Mouse (Mus musculus) hindbrain, embryonic 14.5 days (tissue): ENCODE data around the gene Rasgrp3. TPM values are rescaled to one million over a fixed set of nuclear protein-coding genes. Genes with fewer than 3 reads are reported as not detected.

Source experiments
- ATAC-seq: fragments of 200-750 bp; cut with Nextera tagmentation; 2 replicates; pipeline ENCODE4 v1.8.0; 2017; ENCODE audit warnings: moderate number of reproducible peaks, mild to moderate bottlenecking, moderate TSS enrichment, moderate library complexity; ENCODE audit not compliant: low FRiP score
- DNase-seq: peaks from one replicate; pipeline ENCODE4 v3.0.0-alpha.2; 2015; ENCODE audit warnings: low spot score
- H3K27ac ChIP-seq: fragments of 300-500 bp; sonication (generic); 2 replicates; pipeline ENCODE4 v1.5.1; 2014; ENCODE audit warnings: mild to moderate bottlenecking, moderate library complexity
- H3K27me3 ChIP-seq: fragments of 300-500 bp; sonication (generic); 2 replicates; pipeline ENCODE4 v1.6.1; 2014; ENCODE audit warnings: mild to moderate bottlenecking, low read length, mixed read lengths; ENCODE audit not compliant: control insufficient read depth, insufficient read depth
- H3K36me3 ChIP-seq: fragments of 300-500 bp; sonication (generic); replicated peaks from 2 replicates; pipeline ENCODE4 v1.6.1; 2014; ENCODE audit not compliant: control insufficient read depth, insufficient read depth
- H3K4me1 ChIP-seq: fragments of 300-500 bp; sonication (generic); replicated peaks from 2 replicates; pipeline ENCODE4 v1.6.1; 2014; ENCODE audit warnings: antibody characterized with exemption, low read length, mixed read lengths; ENCODE audit not compliant: control insufficient read depth, insufficient read depth
- H3K4me2 ChIP-seq: fragments of 300-500 bp; sonication (generic); replicated peaks from 2 replicates; pipeline ENCODE4 v1.6.1; 2014; ENCODE audit warnings: mild to moderate bottlenecking, moderate library complexity
- H3K4me3 ChIP-seq: fragments of 300-500 bp; sonication (generic); replicated peaks from 2 replicates; pipeline ENCODE4 v1.5.1; 2014; ENCODE audit warnings: mild to moderate bottlenecking, low read length
- H3K9ac ChIP-seq: fragments of 300-500 bp; sonication (generic); 2 replicates; pipeline ENCODE4 v1.6.1; 2014
- H3K9me3 ChIP-seq: fragments of 300-500 bp; sonication (generic); 2 replicates; pipeline ENCODE4 v1.6.1; 2016; ENCODE audit warnings: low read length; ENCODE audit not compliant: control insufficient read depth
- WGBS: fragments of 180-500 bp; shearing (Covaris S2); extraction: QIAGEN DNeasy Blood & Tissue Kit; methylation state at CpG from one replicate; pipeline ENCODE4 v1.1.7; 2014; 5-methylcytosine and 5-hydroxymethylcytosine counted together
- polyA plus RNA-seq: library from polyadenylated mRNA; unstranded; fragments of >200 nt; fragmentation: Nextera tagmentation; extraction: Ambion mirVana; gene quantifications from 2 replicates; pipeline ENCODE4 v1.2.1, GENCODE M21; 2014

The Rasgrp3 gene
- polyA plus RNA-seq, 1 experiment from 2014 or later, result 8.6 TPM

DNA sequence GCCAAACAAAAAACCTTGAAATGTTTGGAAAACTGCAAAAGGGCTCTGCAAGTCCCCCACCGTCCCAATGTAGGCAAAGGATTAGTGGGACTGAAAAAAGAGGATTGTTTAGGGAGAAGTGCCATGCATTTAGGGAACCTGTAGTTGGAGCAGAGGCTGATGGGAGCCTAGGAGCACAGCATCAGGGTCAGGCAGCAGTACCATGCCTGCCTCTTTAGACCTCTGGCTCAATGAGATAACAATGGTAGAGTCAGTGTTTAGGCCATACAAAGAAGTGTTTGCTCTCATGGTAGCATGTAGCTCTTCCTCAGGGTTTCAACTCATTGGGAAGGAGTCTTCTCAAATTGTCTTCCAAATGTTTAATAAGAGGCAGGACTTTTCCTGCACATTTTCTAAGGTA is 40.3 kb downstream of the Rasgrp3 start:
- Histone ChIP-seq H3K36me3 (no peaks in the 10 kb centered on the region), H3K9ac (no peak overlapping the region), H3K9me3 (no peaks in the 10 kb centered on the region), H3K4me3 (no peak overlapping the region), H3K27ac (no peak overlapping the region), H3K4me2 (no peak overlapping the region), H3K27me3 (no peaks in the 10 kb centered on the region), H3K4me1 (peaks cover 13% of the 10 kb centered on the region; the same call in 1 of the 2 replicates)
- no peak for ATAC-seq
- 75% methylated on average over 1 of the region's 1 CpGs for WGBS
- DNase-seq, result no peak

DNA sequence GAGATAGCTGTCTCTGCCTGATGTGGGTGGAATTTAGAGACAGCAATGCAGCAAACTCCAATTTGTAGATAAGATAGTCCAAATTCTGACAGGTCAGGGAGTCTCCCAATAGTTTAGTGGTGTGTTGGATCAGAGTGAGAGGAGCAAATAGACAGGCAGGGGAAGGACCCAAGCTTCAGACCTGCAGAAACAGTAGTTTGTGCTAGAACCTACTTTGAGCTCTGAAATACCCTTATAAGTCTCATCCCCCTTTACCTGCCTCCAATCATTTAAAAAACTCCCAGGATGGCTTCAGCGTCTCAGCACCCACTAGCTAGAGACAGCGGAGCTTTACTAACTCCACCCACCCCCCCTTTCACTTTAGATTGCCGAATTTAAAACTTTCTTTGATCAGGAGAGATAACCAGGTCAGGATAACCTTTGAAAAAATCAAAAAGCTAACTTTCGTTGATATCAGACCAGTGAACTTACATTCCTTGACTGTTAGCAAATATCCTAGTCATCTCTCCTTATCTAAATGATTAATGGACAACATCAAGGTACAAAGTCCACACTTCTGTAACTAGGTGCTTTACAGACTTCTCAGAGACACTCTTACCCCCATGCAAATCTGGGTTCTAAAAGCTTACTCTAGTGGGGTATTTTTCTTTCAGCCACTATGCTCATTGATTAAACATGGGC is 41.2 kb downstream of the Rasgrp3 start:
- Histone ChIP-seq H3K4me2 (no peak overlapping the region), H3K4me1 (peaks cover 9% of the 10 kb centered on the region; the same call in 1 of the 2 replicates), H3K36me3 (no peaks in the 10 kb centered on the region), H3K9me3 (no peaks in the 10 kb centered on the region), H3K4me3 (no peak overlapping the region), H3K9ac (no peak overlapping the region), H3K27ac (no peak overlapping the region), H3K27me3 (no peaks in the 10 kb centered on the region)
- DNase-seq, result peak; percentile 13
- WGBS, result 92% methylated on average over 4 of the region's 4 CpGs
- ATAC-seq, result no peak

GRCm38 (mm10) chr17:75477655-75478054 is 42.0 kb downstream of the Rasgrp3 start:
- no peak overlapping the region for H3K9ac ChIP-seq
- WGBS, result 84% methylated on average over 3 of the region's 3 CpGs
- no peak overlapping the region for H3K27ac ChIP-seq
- ATAC-seq (no peak), DNase-seq (no peak)
- H3K27me3 ChIP-seq, result no peaks in the 10 kb centered on the region
- H3K36me3 ChIP-seq, result no peaks in the 10 kb centered on the region
- H3K4me2 ChIP-seq, result no peak overlapping the region
- H3K4me1 ChIP-seq, result peaks cover 1% of the 10 kb centered on the region; the same call in 1 of the 2 replicates
- no peak overlapping the region for H3K4me3 ChIP-seq
- H3K9me3 ChIP-seq, result no peaks in the 10 kb centered on the region

- Histone ChIP-seq H3K36me3 (no peaks in the 10 kb centered on the region), H3K9ac (no peak overlapping the region), H3K9me3 (no peaks in the 10 kb centered on the region), H3K27ac (no peak overlapping the region), H3K4me3 (no peak overlapping the region), H3K27me3 (no peaks in the 10 kb centered on the region), H3K4me2 (no peak overlapping the region), H3K4me1 (no peaks in the 10 kb centered on the region)
- 80% methylated on average over 1 of the region's 1 CpGs for WGBS
- no peak for ATAC-seq
- DNase-seq, result no peak
Observed at GRCm38 (mm10) chr17:75478836-75479235, 43.1 kb downstream of the Rasgrp3 start.

DNA sequence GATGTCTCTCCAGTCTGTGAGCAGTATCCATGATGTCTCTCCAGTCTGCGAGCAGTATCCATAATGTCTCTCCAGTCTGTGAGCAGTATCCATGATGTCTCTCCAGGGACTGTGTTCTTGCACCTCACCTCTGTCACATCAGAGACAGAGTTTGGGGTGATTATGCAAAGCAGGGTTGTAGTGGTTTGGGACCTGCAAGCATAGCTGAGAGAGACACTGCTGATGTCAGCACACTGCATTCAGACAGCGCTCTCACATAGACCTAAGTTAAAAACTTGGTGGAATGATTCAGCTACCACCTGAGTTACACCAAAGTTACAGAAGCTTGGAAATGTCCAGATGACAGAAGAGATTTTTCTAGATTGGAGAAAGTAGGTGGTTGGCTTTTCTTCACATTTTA is 44.0 kb downstream of the Rasgrp3 start:
- Histone ChIP-seq H3K36me3 (no peaks in the 10 kb centered on the region), H3K4me1 (no peaks in the 10 kb centered on the region), H3K9me3 (no peaks in the 10 kb centered on the region), H3K27ac (no peak overlapping the region), H3K4me2 (no peak overlapping the region), H3K4me3 (no peak overlapping the region), H3K27me3 (no peaks in the 10 kb centered on the region), H3K9ac (no peak overlapping the region)
- WGBS, result 92% methylated on average over 2 of the region's 2 CpGs
- no peak for ATAC-seq
- no peak for DNase-seq

GRCm38 (mm10) chr17:75480379-75480778 is 44.7 kb downstream of the Rasgrp3 start:
- no peaks in the 10 kb centered on the region for H3K36me3 ChIP-seq
- ATAC-seq (no peak), DNase-seq (no peak)
- H3K4me2 ChIP-seq, result no peak overlapping the region
- no peaks in the 10 kb centered on the region for H3K4me1 ChIP-seq
- no peaks in the 10 kb centered on the region for H3K27me3 ChIP-seq
- WGBS, result 78% methylated on average over 3 of the region's 3 CpGs
- no peak overlapping the region for H3K9ac ChIP-seq
- no peak overlapping the region for H3K4me3 ChIP-seq
- H3K9me3 ChIP-seq, result no peaks in the 10 kb centered on the region
- no peak overlapping the region for H3K27ac ChIP-seq

- Histone ChIP-seq H3K9ac (no peak overlapping the region), H3K4me3 (no peak overlapping the region), H3K9me3 (no peaks in the 10 kb centered on the region), H3K4me2 (no peak overlapping the region), H3K27me3 (no peaks in the 10 kb centered on the region), H3K4me1 (no peaks in the 10 kb centered on the region), H3K27ac (no peak overlapping the region), H3K36me3 (no peaks in the 10 kb centered on the region)
- no peak for ATAC-seq
- WGBS, result 57% methylated on average over 3 of the region's 3 CpGs
- no peak for DNase-seq
Observed at GRCm38 (mm10) chr17:75486205-75486604, 50.5 kb downstream of the Rasgrp3 start.

- Histone ChIP-seq H3K4me1 (no peaks in the 10 kb centered on the region), H3K4me3 (no peak overlapping the region), H3K9me3 (no peaks in the 10 kb centered on the region), H3K4me2 (no peak overlapping the region), H3K27me3 (no peaks in the 10 kb centered on the region), H3K36me3 (no peaks in the 10 kb centered on the region), H3K9ac (no peak overlapping the region), H3K27ac (no peak overlapping the region)
- WGBS, result 83% methylated on average over 4 of the region's 4 CpGs
- ATAC-seq (no peak), DNase-seq (no peak)
Observed at GRCm38 (mm10) chr17:75495213-75495612, 59.5 kb downstream of the Rasgrp3 start.

GRCm38 (mm10) chr17:75498241-75498651 is 62.5 kb downstream of the Rasgrp3 start:
- H3K27me3 ChIP-seq, result no peaks in the 10 kb centered on the region
- no peak overlapping the region for H3K9ac ChIP-seq
- no peak for DNase-seq
- no peak for ATAC-seq
- no peak overlapping the region for H3K27ac ChIP-seq
- no peaks in the 10 kb centered on the region for H3K9me3 ChIP-seq
- no peaks in the 10 kb centered on the region for H3K36me3 ChIP-seq
- no peaks in the 10 kb centered on the region for H3K4me1 ChIP-seq
- H3K4me3 ChIP-seq, result no peak overlapping the region
- WGBS, result 79% methylated on average over 6 of the region's 6 CpGs
- H3K4me2 ChIP-seq, result no peak overlapping the region

DNA sequence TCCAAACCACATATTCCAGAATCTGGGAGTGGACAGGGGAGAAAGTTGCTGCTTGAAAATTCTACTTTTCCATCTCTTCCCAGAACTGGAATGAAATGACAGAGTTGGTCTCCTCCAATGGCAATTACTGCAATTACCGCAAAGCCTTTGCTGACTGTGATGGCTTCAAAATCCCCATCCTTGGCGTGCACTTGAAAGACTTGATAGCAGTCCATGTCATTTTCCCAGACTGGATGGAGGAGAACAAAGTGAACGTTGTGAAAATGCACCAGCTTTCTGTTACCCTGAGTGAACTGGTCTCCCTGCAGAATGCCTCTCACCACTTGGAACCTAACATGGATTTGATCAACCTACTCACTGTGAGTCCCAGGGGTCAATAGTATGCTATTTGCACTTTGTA is 67.3 kb downstream of the Rasgrp3 start:
- ATAC-seq (no peak), DNase-seq (no peak)
- 91% methylated on average over 3 of the region's 3 CpGs for WGBS
- no peaks in the 10 kb centered on the region for H3K9me3 ChIP-seq
- no peak overlapping the region for H3K27ac ChIP-seq
- H3K4me3 ChIP-seq, result no peak overlapping the region
- no peak overlapping the region for H3K9ac ChIP-seq
- H3K4me1 ChIP-seq, result no peaks in the 10 kb centered on the region
- H3K36me3 ChIP-seq, result no peaks in the 10 kb centered on the region
- H3K4me2 ChIP-seq, result no peak overlapping the region
- no peaks in the 10 kb centered on the region for H3K27me3 ChIP-seq
